Mouse (Mus musculus) sigmoid colon, adult 10 weeks (tissue): Measurements from ENCODE around the gene Prss56. TPM values are rescaled to one million over a fixed set of nuclear protein-coding genes. Genes with fewer than 3 reads are reported as not detected.

Source experiments
- polyA plus RNA-seq: library from polyadenylated mRNA; stranded (reverse); fragments of 350-450 nt; fragmentation: Illumina TruSeq; extraction: RNeasy Lipid Tissue Mini Kit (QIAGEN cat#74804); gene quantifications from one replicate; pipeline ENCODE4 v1.2.3, GENCODE M21; 2014; ENCODE audit warnings: low read depth, low replicate concordance

Prss56 gene
- polyA plus RNA-seq: not detected

GRCm38 (mm10) chr1:87183013-87183412 lies at the start of gene Prss56:
Prss56 (plus strand) TSS chr1:87183313.

DNA sequence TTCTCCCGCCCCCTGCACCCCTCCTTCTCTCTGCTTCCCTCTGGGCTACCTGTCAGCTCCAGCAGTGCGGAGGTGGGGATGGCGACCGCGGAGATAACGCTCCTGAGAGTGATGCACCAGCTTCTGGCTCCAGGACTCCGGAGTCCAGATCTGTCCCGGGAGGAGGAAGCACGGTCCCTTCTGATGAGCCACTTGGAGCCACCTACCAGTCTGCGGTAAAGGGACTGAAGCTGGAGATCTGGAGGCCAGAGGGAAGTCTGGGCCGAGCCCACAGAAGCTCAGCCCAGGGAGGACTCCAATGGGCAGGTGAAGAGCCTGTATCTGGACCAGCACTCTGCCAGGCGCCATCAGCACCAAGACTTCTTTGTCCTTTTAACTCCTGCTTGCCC lies 26.9 kb upstream of the Prss56 start, which contains the start of gene Ecel1:
Gene Ecel1, minus strand, starts transcription at position 323 of the 389 bp plus-strand sequence.

GRCm38 (mm10) chr1:87190429-87190828 lies 7.3 kb downstream of the Prss56 start, which contains the start of gene Chrnd:
Chrnd (plus strand) TSS chr1:87190607.

GRCm38 (mm10) chr1:87204465-87204864 lies 21.4 kb downstream of the Prss56 start, which contains the start of gene Chrng:
Chrng (plus strand) TSS chr1:87204657.

DNA sequence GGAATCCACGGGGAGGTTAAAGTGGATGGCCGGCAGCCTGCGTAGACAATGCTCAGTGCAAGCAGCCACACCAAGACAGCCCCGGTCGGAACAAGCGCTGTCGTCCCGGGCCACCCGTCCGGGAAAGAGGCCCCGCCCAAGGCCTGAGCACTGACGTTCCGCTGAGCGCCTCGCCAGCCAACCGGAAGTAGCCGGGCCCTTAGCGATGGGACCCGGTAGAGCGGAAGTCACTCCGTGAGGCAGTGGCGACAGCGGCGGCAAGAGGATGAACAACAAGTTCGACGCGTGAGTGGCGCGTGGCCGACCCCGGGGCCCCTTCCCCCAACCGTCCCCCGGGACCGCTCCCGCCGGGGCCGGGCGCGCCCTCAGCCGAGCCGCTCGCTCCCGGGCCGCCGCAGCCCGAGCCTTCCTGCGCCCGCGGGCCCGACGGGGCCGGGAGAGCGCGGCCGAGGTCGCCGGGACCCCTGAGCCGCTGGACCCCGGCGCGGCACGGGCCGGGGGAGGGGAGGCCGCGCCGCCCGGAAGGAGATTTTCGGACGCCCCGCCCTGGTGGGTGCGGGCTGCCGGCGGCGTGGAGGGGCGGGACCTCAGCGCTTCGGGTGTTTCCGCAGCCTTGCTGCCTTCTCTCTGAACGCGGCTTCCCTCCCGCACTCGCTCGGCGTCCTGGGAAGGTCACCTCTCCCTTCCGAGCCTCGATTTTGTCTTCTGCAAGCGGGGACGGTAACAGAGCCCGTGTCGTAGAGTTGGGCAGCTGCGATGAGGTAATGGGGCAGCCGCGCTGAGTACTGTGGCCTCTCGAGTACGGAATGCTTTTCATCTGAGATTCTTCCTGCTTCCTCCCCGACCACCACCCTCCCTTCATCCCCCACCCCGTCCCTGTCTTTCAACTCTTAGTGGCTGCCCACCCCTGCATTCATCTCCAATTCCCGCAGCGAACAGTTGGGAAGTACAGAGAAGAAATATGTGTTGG lies 30.9 kb downstream of the Prss56 start, which contains the start of gene Eif4e2:
Gene Eif4e2, plus strand, starts transcription at position 180 of the 970 bp plus-strand sequence.

Other genes with a start within 250 kb of the Prss56 start
- gene Alppl2, start 93.4 kb upstream of the Prss56 start, polyA plus RNA-seq: not detected
- 0.54 TPM for gene Alpi, start 81.7 kb upstream of the Prss56 start, polyA plus RNA-seq
- gene Akp3, start 58.3 kb upstream of the Prss56 start, polyA plus RNA-seq: not detected
- not detected for gene Ecel1, start 26.8 kb upstream of the Prss56 start, polyA plus RNA-seq
- gene Chrnd, start 7.3 kb downstream of the Prss56 start, polyA plus RNA-seq: not detected
- gene Chrng, start 21.3 kb downstream of the Prss56 start, polyA plus RNA-seq: not detected
- 34.6 TPM for gene Eif4e2, start 30.6 kb downstream of the Prss56 start, polyA plus RNA-seq
- gene Efhd1, start 81.0 kb downstream of the Prss56 start, polyA plus RNA-seq: 8.4 TPM
- 109 TPM for gene Gigyf2, start 143.7 kb downstream of the Prss56 start, polyA plus RNA-seq
- gene Kcnj13, start 211.4 kb downstream of the Prss56 start, polyA plus RNA-seq: 0.73 TPM